ENCODE assay signal across 19 mouse cellular contexts in the genomic region with DNA sequence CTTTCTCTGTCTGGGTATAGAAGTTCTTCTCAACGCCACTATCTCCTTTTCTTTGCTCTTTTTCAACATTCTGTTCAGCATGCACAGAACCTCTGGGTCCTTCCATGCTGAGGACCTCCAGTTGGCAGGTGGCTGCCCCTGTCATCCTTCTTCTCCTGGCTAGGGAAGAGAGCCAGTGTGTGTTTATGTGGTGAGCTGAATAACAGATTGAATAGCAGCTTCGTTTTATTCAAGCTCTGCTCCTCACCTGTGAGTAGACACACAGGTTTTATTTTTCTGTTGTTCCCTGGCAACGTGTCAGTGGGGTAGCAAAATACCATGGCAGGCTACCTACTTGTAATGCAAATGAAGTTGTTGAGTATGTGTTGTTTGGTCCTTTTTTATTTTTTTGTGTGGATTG.
DNase-seq lines count a peak whose midpoint lies in the region; ATAC-seq and TF ChIP-seq lines count a peak whose summit lies in the region.
"Had no signal": no experiment of that assay in that cellular context is flagged by ENCODE, and none has a peak within 500 bp of the region (broad histone marks: within the 10 kb centered on the region; RNA-seq: fewer than 3 reads in every experiment).

No protein-coding gene starts in this region.

- H3K27ac ChIP-seq in hindbrain, embryonic 14.5 days, result peak overlapping the region; percentile 32; the same call in 1 of the 2 replicates
- no peak overlapping the region for H3K27ac ChIP-seq in hindbrain, embryonic 13.5 days
- H3K27ac ChIP-seq in heart, embryonic 11.5 days (ENCODE audit: low read depth, low read length), result no peak overlapping the region
- H3K27ac ChIP-seq: embryonic facial prominence, embryonic 15.5 days; hindbrain, embryonic 12.5 days; limb, embryonic 10.5 days; neural tube, embryonic 12.5 days; stomach, embryonic 15.5 days had no signal

- no peak for TF ChIP-seq CTCF in brain, embryonic 14.5 days (IDR thresholded peaks at IDR 0.05; ENCODE audit: borderline replicate concordance, extremely low read depth, insufficient read depth, insufficient read length)

- no peak overlapping the region for H3K9ac ChIP-seq in hindbrain, embryonic 14.5 days
- H3K9ac ChIP-seq in hindbrain, embryonic 13.5 days, result no peak overlapping the region
- no peak overlapping the region for H3K9ac ChIP-seq in heart, embryonic 11.5 days (ENCODE audit: low read depth, low read length)
- H3K9ac ChIP-seq: embryonic facial prominence, embryonic 15.5 days; hindbrain, embryonic 12.5 days; liver, postnatal 0 days; neural tube, embryonic 12.5 days; stomach, embryonic 15.5 days had no signal

- no peak overlapping the region for H3K4me2 ChIP-seq in hindbrain, embryonic 14.5 days (replicated peaks)
- H3K4me2 ChIP-seq in hindbrain, embryonic 13.5 days, result no peak overlapping the region
- H3K4me2 ChIP-seq in heart, embryonic 11.5 days, result no peak overlapping the region
- H3K4me2 ChIP-seq: embryonic facial prominence, embryonic 15.5 days; hindbrain, embryonic 12.5 days; neural tube, embryonic 12.5 days; stomach, embryonic 15.5 days had no signal

- no peaks in the 10 kb centered on the region for H3K36me3 ChIP-seq in hindbrain, embryonic 14.5 days (replicated peaks; ENCODE audit: control insufficient read depth, insufficient read depth)
- H3K36me3 ChIP-seq in hindbrain, embryonic 13.5 days, result no peaks in the 10 kb centered on the region
- H3K36me3 ChIP-seq in heart, embryonic 11.5 days (ENCODE audit: control insufficient read depth, insufficient read depth, low read length), result no peaks in the 10 kb centered on the region
- H3K36me3 ChIP-seq: embryonic facial prominence, embryonic 15.5 days; hindbrain, embryonic 12.5 days; limb, embryonic 10.5 days; neural tube, embryonic 12.5 days; stomach, embryonic 15.5 days had no signal

- TF ChIP-seq POLR2A in brain, embryonic 14.5 days (IDR thresholded peaks at IDR 0.05; ENCODE audit: borderline replicate concordance, extremely low read depth, insufficient read depth, insufficient read length, poor library complexity, severe bottlenecking), result no peak

- no peak for ATAC-seq in hindbrain, embryonic 14.5 days (ENCODE audit: low FRiP score)
- no peak for ATAC-seq in hindbrain, embryonic 13.5 days (ENCODE audit: low FRiP score)
- no peak for ATAC-seq in heart, embryonic 11.5 days (replicated peaks; ENCODE audit: insufficient number of reproducible peaks, low FRiP score, low TSS enrichment)
- ATAC-seq: intestine, embryonic 16.5 days; liver, postnatal 0 days had no signal

- WGBS in hindbrain, embryonic 14.5 days, result 32% methylated on average over 3 of the region's 3 CpGs
- 25% methylated on average over 3 of the region's 3 CpGs for WGBS in hindbrain, embryonic 13.5 days
- 41% methylated on average over 3 of the region's 3 CpGs for WGBS in heart, embryonic 11.5 days (ENCODE audit: insufficient replicate concordance)

- H3K4me1 ChIP-seq in hindbrain, embryonic 14.5 days (replicated peaks; ENCODE audit: control insufficient read depth, insufficient read depth, low read length), result no peaks in the 10 kb centered on the region
- H3K4me1 ChIP-seq in hindbrain, embryonic 13.5 days (replicated peaks), result 0 out of 2 replicates have a peak, but pooled peaks cover 3% of the 10 kb centered on the region
- H3K4me1 ChIP-seq in heart, embryonic 11.5 days (ENCODE audit: control insufficient read depth, insufficient read depth, low read length), result no peaks in the 10 kb centered on the region
- H3K4me1 ChIP-seq: embryonic facial prominence, embryonic 15.5 days; hindbrain, embryonic 12.5 days; limb, embryonic 10.5 days; megakaryocyte, embryonic 14.5 days; neural tube, embryonic 12.5 days; stomach, embryonic 15.5 days had no signal

- no peaks in the 10 kb centered on the region for H3K27me3 ChIP-seq in hindbrain, embryonic 14.5 days (ENCODE audit: control insufficient read depth, insufficient read depth, low read length)
- no peaks in the 10 kb centered on the region for H3K27me3 ChIP-seq in hindbrain, embryonic 13.5 days
- H3K27me3 ChIP-seq in heart, embryonic 11.5 days (ENCODE audit: control insufficient read depth, insufficient read depth, low read length), result no peaks in the 10 kb centered on the region
- H3K27me3 ChIP-seq: embryonic facial prominence, embryonic 15.5 days; hindbrain, embryonic 12.5 days; megakaryocyte, embryonic 14.5 days; neural tube, embryonic 12.5 days; stomach, embryonic 15.5 days had no signal

- H3K9me3 ChIP-seq in hindbrain, embryonic 14.5 days (ENCODE audit: control insufficient read depth, low read length), result no peaks in the 10 kb centered on the region
- no peaks in the 10 kb centered on the region for H3K9me3 ChIP-seq in hindbrain, embryonic 13.5 days
- no peaks in the 10 kb centered on the region for H3K9me3 ChIP-seq in heart, embryonic 11.5 days (replicated peaks; ENCODE audit: control insufficient read depth, low read length)
- H3K9me3 ChIP-seq: embryonic facial prominence, embryonic 15.5 days; hindbrain, embryonic 12.5 days; limb, embryonic 10.5 days; neural tube, embryonic 12.5 days; stomach, embryonic 15.5 days had no signal

- no peak overlapping the region for H3K4me3 ChIP-seq in hindbrain, embryonic 14.5 days (replicated peaks; ENCODE audit: low read length)
- H3K4me3 ChIP-seq in hindbrain, embryonic 13.5 days, result no peak overlapping the region
- no peak overlapping the region for H3K4me3 ChIP-seq in heart, embryonic 11.5 days (ENCODE audit: low read depth, low read length)
- H3K4me3 ChIP-seq: embryonic facial prominence, embryonic 15.5 days; hindbrain, embryonic 12.5 days; limb, embryonic 10.5 days; megakaryocyte, embryonic 14.5 days; neural tube, embryonic 12.5 days; stomach, embryonic 15.5 days had no signal

- no peak for DNase-seq in hindbrain, embryonic 14.5 days (ENCODE audit: low spot score)
- DNase-seq in R1 (ENCODE audit: low read depth, low spot score), result peak; percentile 16
- DNase-seq in brain, embryonic 14.5 days (ENCODE audit: low read depth), result peak; percentile 55
- peak; percentile 35 to 38 for DNase-seq in cerebellum, postnatal 25 days
- DNase-seq in right cerebral cortex, postnatal 36 days (ENCODE audit: low spot score in 2 of 2), result no peak
- DNase-seq: kidney, postnatal 36 days; layer of hippocampus, adult 9-11 months; liver, postnatal 0 days; lung, postnatal 14 days; thymus, adult 18-20 months had no signal

Comparison
In these comparisons a context has a peak if more than half of its experiments do, and no peak if none do; other contexts are left out.
1. DNase-seq: peak in R1 (single experiment), brain, embryonic 14.5 days (single experiment) and cerebellum, postnatal 25 days (2 of 2); none in hindbrain, embryonic 14.5 days (single experiment) and right cerebral cortex, postnatal 36 days (0 of 2).